Mouse (Mus musculus): ENCODE data around the gene St6galnac3.

DNA sequence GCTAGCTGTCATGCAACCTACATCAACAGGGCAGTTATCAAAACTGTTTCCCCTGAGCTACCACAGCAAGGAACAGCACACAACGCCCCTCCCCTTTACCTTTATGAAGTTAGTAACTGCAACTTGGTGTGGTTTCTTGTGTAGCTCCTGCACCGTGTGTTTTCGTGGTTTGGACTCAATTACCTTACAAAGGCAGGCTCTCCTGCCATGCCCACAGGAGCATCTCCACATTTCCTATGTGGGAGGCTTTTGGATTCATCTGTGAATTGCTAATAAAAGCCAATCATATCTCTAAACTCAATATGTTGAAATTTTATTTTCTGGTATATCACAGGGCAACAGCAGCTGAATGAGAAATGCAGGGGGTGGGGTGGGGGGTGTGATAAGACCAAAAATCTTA, 144.8 kb downstream of the St6galnac3 start:
- TF ChIP-seq HCFC1 (IDR thresholded peaks at IDR 0.05; ENCODE audit: low read depth, low read length) (no peak), CHD1 (IDR thresholded peaks at IDR 0.05; ENCODE audit: low read depth, low read length) (no peak), CTCF (conservative IDR thresholded peaks at IDR 0.05 in 1 of 2, IDR thresholded peaks at IDR 0.05 in 1 of 2; ENCODE audit: low read depth in 2 of 2, low read length in 2 of 2) (no peak), MXI1 (IDR thresholded peaks at IDR 0.05; ENCODE audit: low read depth, low read length) (no peak), USF1 (IDR thresholded peaks at IDR 0.05; ENCODE audit: low read depth, low read length) (no peak), USF2 (conservative IDR thresholded peaks at IDR 0.05; ENCODE audit: low read depth, low read length) (no peak), KAT2A (IDR thresholded peaks at IDR 0.05; ENCODE audit: insufficient replicate concordance, low read length) (no peak)

Measured in CH12.LX (cell line).